Mouse (Mus musculus) v-Abl transformed pro-B cells (cell line): ENCODE results near the gene Gm12355.
"Not testable (repeated sequence)": the region's sequence is repeated elsewhere in the genome, so short reads cannot be mapped to it uniquely, and the experiment has no call there.

ENCODE experiments used
- in situ Hi-C, 2 experiments: fragments of 400-800 bp; cut with MboI; formaldehyde crosslinking; loops; one replicate each; pipeline ENCODE4 v1.15.1; 2025; ENCODE audit not compliant: unreplicated experiment in 2 of 2

Gm12355 gene

DNA sequence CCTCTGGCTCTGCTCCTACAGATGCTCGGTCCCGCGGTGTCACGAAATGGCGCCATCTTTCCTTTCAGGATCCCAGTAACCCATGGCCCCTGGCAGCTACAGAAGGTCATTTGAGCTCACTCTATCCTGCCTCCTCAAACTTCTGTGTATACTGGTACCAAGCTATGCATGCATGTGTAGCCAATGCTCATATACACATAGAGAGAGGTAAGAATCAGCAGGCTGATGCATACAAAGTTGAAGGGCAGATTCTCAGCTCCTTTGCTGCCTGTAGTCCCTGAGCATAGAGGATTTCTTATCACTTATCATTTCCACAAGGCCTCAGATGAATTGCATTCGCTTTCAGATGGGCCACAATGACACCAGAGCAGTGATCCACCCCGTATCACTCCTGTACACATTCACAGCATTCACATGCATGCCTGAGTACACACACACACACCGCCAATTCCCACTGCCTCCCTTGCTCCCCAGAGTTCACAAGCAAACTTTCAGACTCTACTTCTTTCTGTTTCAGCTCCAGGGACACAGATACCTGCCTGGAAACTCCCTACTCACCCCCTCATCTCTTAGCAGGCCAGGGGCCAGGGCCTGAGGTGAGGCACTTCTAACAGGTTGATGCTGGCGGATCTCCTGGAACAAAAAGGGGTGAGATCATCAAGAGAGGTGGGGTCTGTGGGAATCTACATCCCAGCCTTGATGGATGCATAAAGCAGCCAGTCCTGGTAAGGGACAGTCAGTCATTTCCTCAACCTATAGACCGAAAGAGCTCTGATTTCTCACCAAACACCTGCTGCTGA lies at the start of gene Gm12355, which contains the start of gene Gsdma3:
Gm12355 (minus strand) TSS at position 51 of the 800 bp plus-strand sequence.
Gsdma3 (plus strand) TSS at position 750 of the 800 bp plus-strand sequence.
- in situ Hi-C loops: loop anchor here (25.0 kb wide), 2 partner anchors 689 to 714 kb away; no protein-coding TSS in a partner anchor

DNA sequence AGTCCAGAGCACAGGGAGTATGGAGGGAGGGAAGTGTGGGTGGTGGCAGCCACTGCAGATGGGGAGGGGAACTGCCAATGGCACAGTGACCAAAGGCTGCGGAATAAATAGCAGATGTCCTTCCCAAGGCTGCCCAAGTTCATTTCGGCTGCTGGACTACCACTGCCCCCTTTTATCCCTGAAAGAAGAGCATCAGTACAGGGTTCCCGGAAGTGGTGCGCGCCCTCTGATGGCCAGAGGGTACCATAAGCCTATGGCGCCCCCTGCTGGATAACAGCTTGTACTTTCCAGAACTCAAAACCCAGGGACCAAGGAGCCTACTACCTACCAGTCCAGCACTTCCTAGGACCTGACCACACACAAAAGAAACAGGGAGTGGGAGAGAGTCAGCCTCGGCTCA lies 47.7 kb upstream of the Gm12355 start:
- in situ Hi-C loops: loop anchor here in 1 of 2 experiments (10.0 kb wide), 1 partner anchor 68 kb away; no protein-coding TSS in a partner anchor

DNA sequence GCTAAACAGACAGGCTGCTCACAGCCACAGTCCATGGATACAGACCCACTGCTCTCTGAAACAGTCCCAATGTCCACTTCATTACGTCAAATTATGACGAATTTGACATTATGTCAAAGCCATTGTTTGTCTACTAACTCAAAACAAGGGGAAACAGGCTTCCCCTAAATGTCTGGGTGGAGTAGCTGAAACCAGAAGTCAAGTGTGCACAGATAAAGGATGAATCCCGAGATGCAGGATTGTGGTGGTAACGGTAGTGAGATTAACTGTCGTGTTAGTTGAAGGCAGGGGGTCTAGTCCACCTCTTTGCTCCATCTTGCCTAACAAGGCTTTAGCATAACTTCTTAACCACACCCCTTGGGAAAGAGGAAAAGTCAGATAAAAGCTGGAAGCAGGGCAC lies 47.0 kb upstream of the Gm12355 start:
- in situ Hi-C loops: loop anchor here in 1 of 2 experiments (10.0 kb wide), 1 partner anchor 68 kb away; no protein-coding TSS in a partner anchor

DNA sequence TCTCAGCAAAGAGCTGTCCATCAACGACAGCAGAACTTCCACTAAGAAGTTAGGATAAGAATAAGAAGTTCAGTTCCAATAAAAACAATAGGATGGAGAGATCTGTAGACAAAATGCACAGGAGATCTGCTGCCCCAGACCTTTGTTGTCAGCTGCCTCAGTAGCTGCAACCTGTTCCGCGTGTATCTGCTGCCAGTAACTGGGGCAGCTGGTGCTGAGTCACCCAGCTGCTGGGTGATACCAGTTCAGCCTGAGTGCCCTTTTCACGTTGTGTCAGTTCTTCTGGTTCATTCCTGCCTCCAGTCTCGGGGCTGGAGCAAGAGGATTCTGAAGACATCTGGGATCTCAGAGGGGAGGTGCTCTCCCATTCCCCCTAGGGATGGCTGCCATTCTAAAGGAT lies 46.4 kb upstream of the Gm12355 start:
- in situ Hi-C loops: loop anchor here in 1 of 2 experiments (10.0 kb wide), 1 partner anchor 67 kb away; no protein-coding TSS in a partner anchor

DNA sequence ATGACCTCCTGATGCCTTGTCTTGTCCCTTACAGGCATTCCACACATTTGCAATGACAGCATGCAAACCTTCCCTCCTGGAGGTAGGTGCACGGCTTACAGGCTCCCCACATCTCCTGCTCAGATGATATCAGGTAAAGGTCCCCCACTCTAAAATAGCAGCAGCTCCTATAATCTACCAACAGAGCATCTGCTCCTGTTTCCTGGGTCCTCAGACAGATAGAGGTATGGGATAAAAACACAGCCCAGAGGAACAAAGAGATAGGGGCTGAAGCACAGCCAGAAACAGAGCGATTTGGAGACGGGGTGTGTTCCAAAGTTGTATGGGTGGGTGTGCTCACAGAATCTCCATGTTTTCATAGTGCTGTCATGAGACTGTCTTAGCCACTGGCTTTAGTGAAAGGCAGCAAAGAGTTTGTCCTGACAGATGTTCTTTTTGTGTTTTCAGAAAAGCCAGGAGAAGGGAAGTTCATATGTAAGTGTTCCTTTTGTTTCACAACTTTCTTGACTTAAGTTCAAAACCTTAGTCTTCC lies 45.9 kb upstream of the Gm12355 start:
- in situ Hi-C loops: loop anchor here in 1 of 2 experiments (10.0 kb wide), 1 partner anchor 67 kb away; no protein-coding TSS in a partner anchor

DNA sequence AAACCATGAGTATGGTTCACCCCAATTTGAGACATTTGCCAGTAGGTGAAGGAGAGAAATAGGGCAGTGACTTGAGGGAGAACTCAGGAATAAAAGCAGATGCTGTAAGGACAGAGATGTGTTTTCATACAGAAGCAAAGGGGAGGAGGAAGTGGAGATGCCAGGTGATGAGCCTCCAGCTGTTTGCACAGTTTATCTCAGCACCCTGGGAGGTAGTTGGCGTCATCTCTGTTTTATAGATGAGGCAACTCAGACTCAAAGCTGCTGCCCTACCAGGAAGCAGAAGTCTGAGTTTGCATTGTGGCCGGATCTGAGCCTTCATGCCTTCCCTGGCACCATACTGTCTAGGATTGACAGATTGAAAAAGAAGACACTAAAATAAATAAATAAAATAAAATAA lies 43.5 kb upstream of the Gm12355 start:
- in situ Hi-C loops: no loop called here

DNA sequence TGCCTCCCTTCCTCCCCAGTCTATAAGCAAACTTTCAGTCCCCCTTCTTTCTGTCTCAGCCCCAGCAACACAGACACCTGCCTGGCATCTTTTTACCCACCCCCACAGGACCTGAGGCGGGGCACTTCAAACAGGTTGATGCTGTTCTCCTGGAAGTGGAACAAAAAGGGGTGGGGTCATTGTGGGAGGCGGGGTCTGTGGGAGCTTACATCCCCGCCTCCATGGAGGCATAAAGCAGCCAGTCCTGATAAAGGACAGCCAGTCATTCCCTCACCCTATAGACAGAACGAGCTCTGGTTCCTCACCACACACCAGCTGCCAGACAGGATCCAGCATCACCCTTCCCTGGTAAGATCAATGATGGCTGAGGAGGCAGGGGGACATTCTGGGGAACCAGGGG lies 38.6 kb upstream of the Gm12355 start, which contains the start of gene Gsdma:
Gsdma (plus strand) TSS at position 261 of the 400 bp plus-strand sequence.
- in situ Hi-C loops: no loop called here

DNA sequence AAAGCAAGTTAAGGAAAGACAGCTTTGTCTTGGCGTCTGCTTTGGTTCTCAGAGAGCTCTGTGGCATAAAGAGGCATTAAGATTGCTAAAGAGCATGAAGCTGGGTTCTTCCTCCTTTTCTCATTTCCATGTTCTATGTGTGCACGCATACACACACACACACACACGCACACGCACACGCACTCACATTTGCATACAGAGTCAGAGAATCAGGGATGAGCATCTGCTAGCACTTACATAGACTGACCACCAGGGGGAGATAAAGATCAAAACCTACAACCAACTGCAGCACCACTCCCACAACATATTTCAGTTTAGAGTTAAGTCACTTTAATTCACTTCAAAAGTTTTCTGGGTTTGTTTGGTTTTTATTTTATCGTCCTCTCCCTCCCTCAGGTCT lies 35.1 kb upstream of the Gm12355 start:
- in situ Hi-C loops: no loop called here

DNA sequence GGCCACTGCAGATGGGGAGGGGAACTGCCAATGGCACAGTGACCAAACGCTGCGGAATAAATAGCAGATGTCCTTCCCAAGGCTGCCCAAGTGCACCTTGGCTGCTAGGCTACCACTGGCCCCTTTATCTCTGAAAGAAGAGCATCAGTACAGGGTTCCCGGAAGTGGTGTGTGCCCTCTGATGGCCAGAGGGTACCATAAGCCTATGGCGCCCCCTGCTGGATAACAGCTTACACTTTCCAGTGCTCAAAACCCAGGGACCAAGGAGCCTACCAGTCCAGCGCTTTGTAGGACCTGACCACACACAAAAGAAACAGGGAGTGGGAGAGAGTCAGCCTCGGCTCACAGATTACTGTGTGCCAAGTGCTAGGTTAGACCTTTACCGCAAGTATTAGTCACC lies 29.6 kb upstream of the Gm12355 start:
- in situ Hi-C loops: not testable (repeated sequence)

DNA sequence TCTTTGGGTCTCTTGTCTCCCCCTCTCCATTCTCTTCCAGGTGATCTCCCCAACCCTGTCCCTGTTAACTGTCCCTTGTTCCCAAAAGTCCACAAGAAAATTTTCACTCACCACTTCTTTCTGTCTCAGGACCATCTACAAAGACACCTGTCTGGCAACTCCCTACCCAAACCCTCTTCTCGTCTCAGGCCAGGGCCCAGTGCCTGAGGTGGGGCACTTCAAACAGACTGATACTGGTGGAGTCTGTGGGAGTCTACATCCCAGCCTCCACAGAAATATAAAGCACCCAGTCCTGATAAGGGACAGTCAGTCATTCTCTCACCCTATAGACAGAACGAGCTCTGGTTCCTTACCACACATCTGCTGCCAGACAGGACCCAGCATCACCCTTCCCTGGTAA lies 21.0 kb upstream of the Gm12355 start, which contains the start of gene Gsdma2:
Gsdma2 (plus strand) TSS at position 301 of the 400 bp plus-strand sequence.
- in situ Hi-C loops: loop anchor here (25.0 kb wide), 2 partner anchors 709 to 734 kb away; no protein-coding TSS in a partner anchor

DNA sequence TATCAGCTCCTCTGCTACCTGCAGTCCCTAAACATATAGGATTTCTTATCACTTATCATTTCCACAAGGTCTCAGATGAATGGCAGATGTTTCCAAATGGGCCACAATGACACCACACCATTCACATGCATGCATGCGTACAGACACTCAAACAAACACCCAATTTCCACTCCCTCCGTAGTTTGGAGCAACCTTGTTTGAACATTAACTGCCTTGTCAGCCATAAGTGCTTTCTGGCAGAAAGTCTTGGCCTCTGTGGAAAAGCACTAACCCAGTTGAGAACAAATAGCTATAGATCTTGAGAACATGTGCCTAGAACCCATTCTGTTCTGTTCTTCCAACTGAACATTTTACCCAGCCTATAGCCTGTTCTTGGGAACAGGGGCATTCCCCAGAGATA lies 20.5 kb upstream of the Gm12355 start:
- in situ Hi-C loops: loop anchor here (25.0 kb wide), 2 partner anchors 709 to 734 kb away; no protein-coding TSS in a partner anchor

DNA sequence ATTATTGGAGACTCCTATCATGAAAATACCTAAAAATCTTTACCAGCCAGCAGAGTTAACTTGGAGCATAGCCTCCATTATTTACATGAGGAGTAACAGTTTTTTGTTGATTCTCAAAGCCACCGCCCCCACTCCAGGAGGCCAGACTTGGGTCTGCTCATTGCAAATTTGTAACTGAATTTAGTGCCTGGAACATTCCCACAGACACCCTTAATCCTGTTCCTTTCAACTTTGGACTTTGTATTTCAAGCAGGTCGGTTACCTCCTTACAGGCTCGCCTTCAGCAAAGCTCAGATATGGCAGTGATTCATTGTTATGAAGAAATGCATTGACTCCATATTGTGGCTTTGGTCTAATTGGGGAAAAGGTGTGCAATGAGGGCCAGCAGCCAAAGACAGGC lies 19.3 kb upstream of the Gm12355 start:
- in situ Hi-C loops: loop anchor here (25.0 kb wide), 2 partner anchors 707 to 732 kb away; no protein-coding TSS in a partner anchor

DNA sequence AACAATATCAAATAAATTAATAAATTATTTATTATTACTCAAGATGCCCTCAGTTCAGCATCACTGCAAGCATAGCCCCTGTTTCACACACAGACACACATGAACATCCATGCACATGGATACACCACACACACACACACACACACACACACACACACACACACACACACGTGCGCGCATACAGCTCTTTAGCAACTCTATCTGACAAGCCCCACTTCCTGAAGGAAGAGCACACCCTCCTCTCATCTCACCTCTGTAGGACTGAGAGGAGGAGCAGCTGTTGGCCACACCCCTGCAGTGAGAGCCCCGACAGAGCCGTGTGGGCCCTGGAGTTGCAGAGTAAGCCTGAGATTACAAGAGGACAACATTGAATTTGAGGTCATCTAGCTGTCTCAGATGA lies 14.6 kb upstream of the Gm12355 start:
- in situ Hi-C loops: loop anchor here (25.0 kb wide), 2 partner anchors 703 to 728 kb away; no protein-coding TSS in a partner anchor

DNA sequence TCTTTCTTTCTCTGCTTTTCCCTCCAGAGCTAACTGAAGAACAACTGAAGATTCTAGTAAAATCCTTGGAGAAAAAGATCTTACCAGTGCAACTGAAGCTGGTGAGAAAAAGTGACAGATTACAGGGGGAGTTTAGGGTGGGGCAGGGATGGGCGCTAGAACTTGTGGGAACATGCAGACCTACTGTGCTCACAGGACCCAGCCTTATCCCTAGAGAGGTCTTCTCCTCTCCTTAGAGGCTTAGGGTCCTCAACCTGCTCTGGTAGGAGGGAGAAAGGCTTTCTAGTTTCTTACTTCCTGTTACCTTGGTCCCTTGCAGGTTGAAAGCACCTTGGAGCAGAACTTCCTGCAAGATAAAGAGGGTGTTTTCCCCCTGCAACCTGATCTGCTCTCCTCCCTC lies 12.0 kb upstream of the Gm12355 start:
- in situ Hi-C loops: loop anchor here (10.0 to 25.0 kb wide), 3 partner anchors 373 to 725 kb away; no protein-coding TSS in a partner anchor

DNA sequence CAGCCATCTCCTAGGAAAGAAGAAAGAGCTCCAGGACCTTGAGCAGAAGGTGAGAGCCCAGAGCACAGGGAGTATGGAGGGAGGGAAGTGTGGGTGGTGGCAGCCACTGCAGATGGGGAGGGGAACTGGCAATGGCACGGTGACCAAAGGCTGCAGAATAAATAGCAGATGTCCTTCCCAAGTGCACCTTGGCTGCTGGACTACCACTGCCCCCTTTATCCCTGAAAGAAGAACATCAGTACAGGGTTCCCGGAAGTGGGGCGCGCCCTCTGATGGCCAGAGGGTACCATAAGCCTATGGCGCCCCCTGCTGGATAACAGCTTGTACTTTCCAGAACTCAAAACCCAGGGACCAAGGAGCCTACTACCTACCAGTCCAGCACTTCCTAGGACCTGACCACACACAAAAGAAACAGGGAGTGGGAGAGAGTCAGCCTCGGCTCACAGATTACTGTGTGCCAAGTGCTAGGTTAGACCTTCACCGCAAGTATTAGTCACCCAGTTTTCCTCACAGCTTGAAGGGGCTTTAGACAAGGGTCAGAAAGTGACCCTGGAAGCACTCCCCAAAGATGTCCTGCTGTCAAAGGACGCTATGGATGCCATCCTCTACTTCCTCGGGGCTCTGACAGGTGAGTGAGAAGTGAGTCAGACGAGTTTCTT lies 10.0 kb upstream of the Gm12355 start:
- in situ Hi-C loops: loop anchor here (10.0 to 25.0 kb wide), 3 partner anchors 371 to 723 kb away; no protein-coding TSS in a partner anchor

DNA sequence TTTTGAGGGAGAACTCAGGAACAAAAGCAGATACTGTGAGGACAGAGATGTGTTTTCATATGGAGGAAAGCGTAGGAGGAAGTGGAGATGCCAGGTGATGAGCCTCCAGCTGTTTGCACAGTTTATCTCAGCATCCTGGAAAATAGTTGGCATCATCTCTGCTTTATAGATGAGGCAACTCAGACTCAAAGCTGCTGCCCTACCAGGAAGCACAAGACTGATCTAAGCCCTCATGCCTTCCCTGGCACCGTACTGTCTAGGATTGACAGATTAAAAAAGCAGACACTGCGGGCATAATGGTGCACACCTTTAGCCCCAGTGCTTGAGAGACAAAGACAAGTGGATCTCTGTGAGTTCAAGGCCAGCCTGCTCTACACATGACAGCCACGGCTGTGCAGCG lies 5.2 kb upstream of the Gm12355 start:
- in situ Hi-C loops: loop anchor here (5.0 to 25.0 kb wide), 4 partner anchors 363 to 718 kb away; no protein-coding TSS in a partner anchor

DNA sequence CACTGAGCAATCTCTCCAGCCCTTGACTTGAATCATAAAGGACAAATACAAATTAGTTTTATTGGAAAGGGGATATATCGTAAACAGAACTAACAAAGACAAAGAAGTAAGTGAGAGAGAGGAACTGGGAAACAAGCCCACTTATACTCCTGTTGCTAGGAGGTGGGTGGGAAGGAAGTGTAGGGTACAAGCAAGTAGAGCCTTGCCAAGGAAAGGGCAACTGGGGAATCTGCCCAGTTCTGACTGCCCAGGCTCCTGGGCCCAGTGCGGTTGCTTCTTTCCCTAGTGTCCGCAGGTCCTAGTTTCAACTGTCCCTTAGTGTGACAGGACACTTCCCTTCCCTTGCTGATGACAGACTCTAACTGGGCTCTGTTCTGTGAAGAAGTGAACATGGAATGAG lies 3.2 kb upstream of the Gm12355 start:
- in situ Hi-C loops: loop anchor here (25.0 kb wide), 2 partner anchors 691 to 716 kb away; no protein-coding TSS in a partner anchor

DNA sequence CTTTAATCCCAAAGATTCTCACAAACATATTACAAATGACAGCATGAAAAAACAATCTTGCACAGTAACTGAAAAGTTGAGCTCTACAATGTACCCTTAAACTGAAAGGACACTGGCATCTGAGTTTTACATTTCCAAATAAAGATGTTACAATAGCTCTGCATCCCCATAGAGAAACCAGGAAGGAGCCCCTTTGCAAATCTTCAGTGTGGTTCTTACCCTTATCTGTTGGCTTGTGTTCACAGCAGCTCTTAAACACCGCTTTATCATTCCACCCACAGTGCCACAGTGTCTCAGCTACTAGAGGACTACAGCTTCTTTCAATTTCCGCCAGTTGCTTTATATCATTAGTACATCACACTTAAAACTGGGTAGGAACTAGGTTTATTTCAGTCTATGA lies 1.1 kb downstream of the Gm12355 start:
- in situ Hi-C loops: not testable (repeated sequence)

DNA sequence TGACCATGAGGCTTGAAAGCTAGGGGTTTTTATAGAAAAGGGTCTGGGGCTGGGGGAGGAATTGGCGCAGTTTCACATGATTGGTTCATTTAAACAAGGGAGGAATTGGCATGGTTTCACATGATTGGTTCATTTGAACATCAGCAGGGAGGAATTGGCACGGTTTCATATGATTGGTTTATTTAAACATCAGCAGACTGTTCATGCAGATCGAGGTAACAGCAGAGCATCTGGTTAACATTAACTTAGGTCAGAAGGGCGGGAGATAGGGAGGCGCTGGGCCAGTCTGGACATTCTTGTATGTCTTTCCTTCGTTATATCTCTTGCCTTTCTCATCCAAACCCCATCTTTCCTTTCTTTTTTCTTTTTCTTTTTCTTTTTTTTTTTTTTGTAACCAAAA lies 1.5 kb downstream of the Gm12355 start:
- in situ Hi-C loops: not testable (repeated sequence)

DNA sequence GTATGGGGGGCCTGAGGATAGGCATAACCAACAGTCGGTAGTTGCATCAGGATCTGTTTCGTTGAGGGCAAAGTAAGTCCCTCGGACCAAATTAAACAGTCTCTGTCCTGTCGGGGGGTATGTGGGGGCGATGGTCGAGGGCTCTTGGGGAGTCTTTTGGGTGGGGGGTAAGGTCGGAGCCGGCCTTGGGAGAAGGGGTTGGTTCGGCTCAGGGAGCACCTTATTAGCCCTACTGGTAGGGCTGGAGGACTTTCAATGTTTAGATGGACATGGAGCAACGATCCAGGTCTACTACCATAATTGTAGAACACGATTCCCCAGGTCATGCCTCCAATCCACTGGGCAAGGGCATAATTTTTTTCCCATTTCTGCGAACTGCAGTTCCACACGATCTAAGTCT lies 4.7 kb downstream of the Gm12355 start:
- in situ Hi-C loops: no loop called here
